Mouse (Mus musculus) bone marrow macrophage, adult 2 months (primary cell): Measurements from ENCODE around the gene Pip5k1b.

ENCODE experiments used
- CTCF ChIP-seq: IDR thresholded peaks from 2 replicates; pipeline ENCODE4 v1.5.1; 2012; ENCODE audit warnings: low read depth, mild to moderate bottlenecking, low read length, moderate library complexity
- POLR2A ChIP-seq: IDR thresholded peaks from 2 replicates; pipeline ENCODE4 v1.6.1; 2012; ENCODE audit warnings: mild to moderate bottlenecking, low read depth, low read length, borderline replicate concordance

GRCm38 (mm10) chr19:24359270-24359669 is 196.4 kb downstream of the Pip5k1b start:
- no peak for TF ChIP-seq POLR2A
- no peak for TF ChIP-seq CTCF
